In genomic region chr3:129680258-129680657, GRCm38 (mm10) we compare ENCODE assay signal across 11 mouse cellular contexts.
DNase-seq lines count a peak whose midpoint lies in the region; ATAC-seq lines count a peak whose summit lies in the region.
"Had no signal": no experiment of that assay in that cellular context is flagged by ENCODE, and none has a peak within 500 bp of the region (broad histone marks: within the 10 kb centered on the region; RNA-seq: fewer than 3 reads in every experiment).

No protein-coding gene starts in this region.

- H3K4me1 ChIP-seq in embryonic facial prominence, embryonic 15.5 days = 0 out of 2 replicates have a peak, but pooled peaks cover 7% of the 10 kb centered on the region
- H3K4me1 ChIP-seq: heart, embryonic 15.5 days; limb, embryonic 12.5 days had no signal

- no peaks in the 10 kb centered on the region for H3K9me3 ChIP-seq in embryonic facial prominence, embryonic 15.5 days (replicated peaks)
- H3K9me3 ChIP-seq: heart, embryonic 15.5 days; limb, embryonic 12.5 days had no signal

- H3K27ac ChIP-seq in embryonic facial prominence, embryonic 15.5 days (replicated peaks) = no peak overlapping the region
- H3K27ac ChIP-seq: heart, embryonic 15.5 days; limb, embryonic 12.5 days had no signal

- no peak overlapping the region for H3K4me3 ChIP-seq in embryonic facial prominence, embryonic 15.5 days (replicated peaks)
- H3K4me3 ChIP-seq: heart, embryonic 15.5 days; limb, embryonic 12.5 days had no signal

- peak; percentile 73; the same call in 1 of the 2 replicates for ATAC-seq in embryonic facial prominence, embryonic 15.5 days (ENCODE audit: insufficient number of reproducible peaks, low FRiP score, low TSS enrichment, low read depth)

- no peak overlapping the region for H3K9ac ChIP-seq in embryonic facial prominence, embryonic 15.5 days
- H3K9ac ChIP-seq: heart, embryonic 15.5 days; limb, embryonic 12.5 days had no signal

- WGBS in embryonic facial prominence, embryonic 15.5 days = 37% methylated on average over 5 of the region's 5 CpGs

- no peak overlapping the region for H3K4me2 ChIP-seq in embryonic facial prominence, embryonic 15.5 days (replicated peaks)
- H3K4me2 ChIP-seq: heart, embryonic 15.5 days; limb, embryonic 12.5 days had no signal

- H3K27me3 ChIP-seq in embryonic facial prominence, embryonic 15.5 days = no peaks in the 10 kb centered on the region
- H3K27me3 ChIP-seq: heart, embryonic 15.5 days; limb, embryonic 12.5 days had no signal

- peak; percentile 55 to 58 for DNase-seq in cerebellum, postnatal 14 days
- no peak for DNase-seq in cerebellum, adult 8-10 months
- peak; percentile 47 for DNase-seq in layer of hippocampus, adult 11-12 months (ENCODE audit: low spot score)
- no peak for DNase-seq in layer of hippocampus, postnatal 25 days (ENCODE audit: extremely low spot score in 1 of 2, low spot score in 1 of 2)
- peak; percentile 17 to 36 for DNase-seq in layer of hippocampus, adult 8-10 months (ENCODE audit: low spot score in 2 of 2)
- no peak for DNase-seq in retina, embryonic 14.5 days (ENCODE audit: low spot score)
- DNase-seq in frontal cortex, postnatal 10 days (ENCODE audit: low spot score in 2 of 2) = no peak
- DNase-seq: right cerebral cortex, postnatal 25 days had no signal

- no peaks in the 10 kb centered on the region for H3K36me3 ChIP-seq in embryonic facial prominence, embryonic 15.5 days
- H3K36me3 ChIP-seq: heart, embryonic 15.5 days; limb, embryonic 12.5 days had no signal

Comparison
In these comparisons a context has a peak if more than half of its experiments do, and no peak if none do; other contexts are left out.
1. DNase-seq: peak in cerebellum, postnatal 14 days (2 of 2), layer of hippocampus, adult 11-12 months (single experiment) and layer of hippocampus, adult 8-10 months (2 of 2); none in cerebellum, adult 8-10 months (single experiment), layer of hippocampus, postnatal 25 days (0 of 2), retina, embryonic 14.5 days (single experiment) and frontal cortex, postnatal 10 days (0 of 2).